Mouse (Mus musculus): ENCODE measurements at regions not wholly inside any gene's neighbourhood (a gene's known extent, or its start where the extent isn't known, plus 50 kb on each side); places are given as distances from the start of the nearest gene placed in this dataset.

DNA sequence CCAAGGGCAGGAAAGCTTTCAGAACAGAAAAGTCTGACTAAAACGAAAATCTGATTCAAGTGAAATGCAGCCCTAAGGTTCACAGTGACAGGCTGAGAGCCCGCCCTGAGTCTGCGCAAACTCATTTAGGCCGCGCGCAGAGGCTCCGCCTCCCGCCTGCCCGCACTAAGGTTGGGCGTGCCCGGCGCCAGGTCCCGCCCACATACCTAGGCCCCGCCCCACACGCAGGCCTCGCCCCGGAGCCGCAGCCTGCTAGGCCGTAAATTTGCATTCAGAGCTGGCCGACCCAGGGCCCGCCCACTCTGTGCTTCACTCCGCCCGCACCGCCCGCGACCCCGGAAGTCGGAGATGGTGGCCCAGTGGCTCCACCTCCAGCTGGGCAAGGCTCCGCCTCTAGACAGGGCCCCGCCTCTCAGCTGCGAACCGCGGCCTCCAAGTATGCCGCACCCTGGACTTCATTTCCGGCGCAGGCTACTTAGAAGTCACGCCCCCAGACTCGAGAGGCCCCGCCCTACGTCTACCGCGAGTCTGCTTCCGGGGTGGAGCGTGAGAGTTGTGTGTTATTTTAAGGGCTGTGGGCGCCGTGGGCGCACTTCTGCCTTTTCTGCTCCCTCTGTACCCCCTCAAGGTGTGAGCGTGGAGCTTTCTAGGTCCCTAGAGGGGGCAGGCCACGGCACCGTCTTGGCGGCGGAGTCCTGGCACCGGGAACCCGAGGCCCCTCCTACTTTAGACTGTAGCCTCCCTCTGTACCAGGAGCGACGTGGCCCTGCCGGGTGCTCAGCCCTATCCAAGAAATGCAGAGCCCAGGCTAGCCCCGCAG is 52.3 kb upstream of the Wnt7b start:
- peak; percentile 99 for DNase-seq (ENCODE audit: low spot score in 2 of 2)

DNA sequence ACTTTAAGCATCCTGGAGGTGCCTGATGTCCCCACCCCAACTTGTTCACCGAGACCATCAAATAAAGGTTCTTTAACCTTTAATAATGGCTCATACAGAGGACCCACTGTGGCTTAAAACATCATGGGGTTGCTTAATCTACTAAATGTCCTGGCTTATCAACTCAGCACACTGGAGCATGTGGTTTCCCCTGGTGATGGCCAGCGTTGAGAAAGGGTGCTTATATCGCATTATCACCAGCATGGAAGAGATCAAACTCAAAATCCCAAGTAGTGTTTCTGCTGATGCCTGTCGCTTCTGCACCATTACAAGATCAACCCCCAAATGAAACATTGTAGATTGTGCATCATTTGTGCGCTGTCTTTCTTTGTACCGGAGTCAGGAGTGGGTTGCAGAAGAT is 53.2 kb upstream of the Wnt7b start:
- DNase-seq (ENCODE audit: low spot score in 2 of 2): no peak

DNA sequence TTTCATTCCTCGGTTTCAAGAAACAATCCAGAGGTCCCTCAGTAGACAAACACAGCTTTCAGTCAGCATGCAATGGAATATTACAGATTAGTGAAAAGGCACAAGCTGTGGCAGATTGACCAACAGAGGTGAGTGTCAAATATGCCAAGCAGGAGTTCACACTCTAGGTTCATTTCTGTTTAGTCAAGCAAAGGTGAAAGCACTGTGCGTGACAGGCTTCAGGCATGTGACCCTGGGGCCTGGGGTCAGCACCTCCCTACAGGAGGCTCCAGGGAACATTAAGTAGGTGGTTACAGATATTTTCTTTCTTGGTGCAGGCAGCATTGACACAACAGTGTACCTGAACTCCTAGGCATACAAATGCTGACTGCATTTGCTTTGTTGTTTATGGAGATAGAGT is 57.3 kb upstream of the Wnt7b start:
- no peak for DNase-seq (ENCODE audit: low spot score in 2 of 2)

DNA sequence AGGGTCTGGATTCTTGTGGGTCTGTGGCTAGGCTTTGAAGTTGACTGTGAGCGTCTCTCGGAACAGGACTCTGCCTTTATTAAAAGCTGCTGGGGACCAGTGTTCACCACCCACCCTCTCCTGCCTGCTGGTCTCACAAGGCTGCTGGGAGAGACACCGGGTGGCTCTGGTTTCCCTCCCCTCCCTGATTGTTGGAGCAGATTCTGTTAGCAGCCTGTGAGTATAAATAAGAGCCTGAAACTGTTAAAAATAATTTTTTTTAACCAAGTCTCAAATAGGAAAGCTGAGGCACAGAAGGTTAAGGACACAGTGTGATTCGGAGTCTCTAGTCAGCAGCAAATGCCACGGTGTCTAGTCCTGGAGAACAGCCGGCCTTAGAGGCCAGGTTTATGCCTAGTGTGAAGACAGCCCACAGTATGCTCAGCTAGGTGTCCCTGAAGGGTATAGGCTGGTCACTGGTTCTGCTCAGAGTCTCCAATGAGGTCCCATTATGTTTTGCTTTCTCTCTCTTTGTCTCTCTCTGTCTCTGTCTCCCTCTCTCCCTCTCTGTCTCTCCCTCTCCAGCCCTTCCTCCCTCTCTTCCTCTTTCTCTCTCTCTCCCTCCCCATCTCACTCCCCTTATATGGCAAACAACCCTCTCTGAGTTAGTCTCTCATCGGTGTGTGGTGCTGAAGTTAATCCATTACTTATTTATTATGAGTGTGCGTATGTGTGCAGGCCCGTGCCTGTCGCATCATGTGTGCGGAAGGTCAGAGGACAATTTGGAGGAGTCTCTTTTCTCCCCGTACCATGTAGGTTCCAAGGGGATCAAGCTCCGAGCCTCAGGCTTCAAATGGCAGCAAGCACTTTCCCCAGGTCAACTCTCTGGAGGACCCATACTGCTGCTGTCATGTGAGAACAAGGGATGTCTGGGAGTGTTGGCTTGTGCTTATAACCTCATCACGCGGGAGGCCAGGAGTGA is 59.1 kb upstream of the Wnt7b start:
- DNase-seq (ENCODE audit: low spot score in 2 of 2): no peak

DNA sequence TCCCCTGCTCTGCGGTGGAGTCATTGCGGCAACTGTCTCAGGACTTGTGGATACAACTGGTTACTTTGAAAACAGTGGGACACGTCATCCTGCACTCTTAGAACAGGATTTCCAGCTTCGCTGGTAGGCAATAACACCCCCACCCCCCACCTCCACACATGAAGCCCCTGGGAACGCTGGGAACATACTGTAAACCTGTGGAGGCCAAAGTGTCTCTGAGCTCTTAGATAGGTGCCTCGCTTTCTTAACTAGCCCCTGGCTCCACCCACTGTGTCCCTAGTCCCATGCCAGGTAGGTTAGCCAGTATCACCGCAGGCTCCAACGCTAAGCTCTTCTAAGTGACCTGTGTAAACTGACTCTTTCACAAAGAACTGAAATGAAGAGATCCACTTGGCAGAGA is 63.1 kb upstream of the Wnt7b start:
- DNase-seq (ENCODE audit: low spot score in 2 of 2): no peak

DNA sequence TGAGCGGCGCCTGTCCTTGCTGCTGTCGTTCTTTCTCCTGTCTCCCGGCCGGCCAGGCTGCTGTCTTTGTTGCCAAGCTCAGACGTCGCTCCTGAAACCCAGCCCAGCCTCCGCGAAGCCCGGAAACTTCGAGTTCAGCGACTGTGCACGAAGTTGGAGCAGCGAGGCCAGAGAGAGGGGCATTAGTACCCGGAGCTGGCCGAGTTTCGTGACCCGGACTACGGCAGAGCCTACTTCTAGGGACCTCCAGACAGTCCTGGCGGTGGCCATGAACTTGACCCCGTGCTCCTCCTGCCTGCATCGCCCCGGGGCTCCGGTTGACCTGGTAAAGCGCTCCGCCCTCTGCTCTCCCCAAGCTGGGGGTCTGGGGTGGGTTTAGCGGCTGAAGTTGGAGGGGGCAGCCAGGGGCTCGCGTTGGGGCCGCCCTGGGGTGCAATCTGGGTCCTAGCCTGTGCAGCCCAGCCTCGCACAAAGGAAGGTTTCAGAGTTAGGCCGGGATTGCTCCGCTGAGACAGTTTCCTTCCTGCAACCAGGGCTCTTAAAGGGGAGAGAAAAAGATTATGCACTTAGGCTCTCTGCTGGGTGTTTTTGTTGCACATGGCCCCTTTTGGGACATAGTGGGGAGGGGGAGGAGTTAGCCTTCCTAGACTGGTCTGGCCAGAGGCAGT is 63.8 kb upstream of the Wnt7b start:
- peak; percentile 40 to 76 for DNase-seq (ENCODE audit: low spot score in 2 of 2)

DNA sequence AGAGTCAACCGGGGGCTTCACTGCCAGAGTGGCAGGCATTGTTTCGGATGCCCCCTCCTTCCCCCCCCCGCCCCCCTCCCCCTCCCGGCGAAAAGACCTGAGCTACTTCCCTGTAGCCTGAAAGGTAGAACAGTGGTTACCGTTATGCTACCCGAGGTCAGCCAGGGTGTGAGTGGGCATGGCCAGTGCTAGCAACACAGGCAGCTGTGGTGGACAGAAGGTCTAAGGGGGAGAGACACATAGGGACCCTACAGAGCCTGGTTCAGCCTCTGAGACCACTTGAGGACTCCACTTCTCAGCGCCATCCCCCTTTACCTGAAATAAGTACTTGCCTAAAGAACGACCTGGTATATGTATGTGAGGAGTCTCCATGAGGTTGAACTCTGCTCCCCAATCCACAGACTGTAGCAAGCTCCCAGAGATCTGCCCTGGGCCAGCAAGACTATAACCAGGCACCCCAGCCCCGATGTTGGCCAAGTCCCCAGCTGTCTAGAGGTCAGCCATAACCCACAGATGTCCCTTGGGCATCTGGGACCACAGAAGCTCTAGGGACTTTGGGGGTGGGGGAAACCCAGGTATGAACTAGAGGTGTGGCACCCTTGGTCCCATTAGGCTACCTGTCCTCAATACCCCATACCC is 64.5 kb upstream of the Wnt7b start:
- no peak for DNase-seq (ENCODE audit: low spot score in 2 of 2)

DNA sequence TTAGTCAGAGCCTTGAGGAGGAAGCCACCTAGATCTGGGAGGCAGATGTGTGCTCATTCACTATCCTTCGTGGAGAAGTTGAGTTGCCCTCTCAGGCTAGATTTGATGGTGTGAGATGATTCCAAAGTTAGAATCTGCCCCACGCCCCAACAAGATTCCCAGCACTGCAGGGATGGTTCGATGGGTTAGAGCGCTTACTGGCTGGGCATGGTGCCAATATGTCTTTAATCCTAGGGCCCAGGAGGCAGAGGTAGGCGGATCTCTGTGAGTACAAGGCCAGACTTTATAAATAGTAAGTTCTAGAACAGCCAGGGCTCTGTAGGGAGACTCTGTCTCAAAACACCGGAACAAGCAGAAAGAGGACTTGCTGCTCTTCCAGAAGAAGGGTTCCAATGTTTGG is 65.3 kb upstream of the Wnt7b start:
- no peak for DNase-seq (ENCODE audit: low spot score in 2 of 2)

DNA sequence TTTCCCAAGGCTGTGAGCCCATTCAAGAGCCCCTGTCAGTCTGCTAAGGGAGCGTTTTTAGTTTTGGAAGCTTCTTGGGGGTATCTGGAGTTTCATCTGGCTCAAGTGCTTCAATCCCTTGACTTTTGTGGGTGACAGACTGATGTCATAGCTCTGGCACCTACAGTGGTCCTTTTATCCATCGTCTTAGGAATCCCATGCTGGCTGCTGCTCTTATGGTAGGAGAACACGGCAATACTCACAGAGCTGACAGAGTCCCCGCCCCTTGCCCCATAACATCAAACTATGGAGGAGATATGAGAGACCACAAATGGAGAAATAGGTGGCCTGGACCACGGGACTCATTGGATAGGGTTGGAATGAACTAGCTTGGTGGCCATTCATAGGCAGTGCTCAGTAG is 68.0 kb upstream of the Wnt7b start:
- DNase-seq (ENCODE audit: low spot score in 2 of 2): no peak

DNA sequence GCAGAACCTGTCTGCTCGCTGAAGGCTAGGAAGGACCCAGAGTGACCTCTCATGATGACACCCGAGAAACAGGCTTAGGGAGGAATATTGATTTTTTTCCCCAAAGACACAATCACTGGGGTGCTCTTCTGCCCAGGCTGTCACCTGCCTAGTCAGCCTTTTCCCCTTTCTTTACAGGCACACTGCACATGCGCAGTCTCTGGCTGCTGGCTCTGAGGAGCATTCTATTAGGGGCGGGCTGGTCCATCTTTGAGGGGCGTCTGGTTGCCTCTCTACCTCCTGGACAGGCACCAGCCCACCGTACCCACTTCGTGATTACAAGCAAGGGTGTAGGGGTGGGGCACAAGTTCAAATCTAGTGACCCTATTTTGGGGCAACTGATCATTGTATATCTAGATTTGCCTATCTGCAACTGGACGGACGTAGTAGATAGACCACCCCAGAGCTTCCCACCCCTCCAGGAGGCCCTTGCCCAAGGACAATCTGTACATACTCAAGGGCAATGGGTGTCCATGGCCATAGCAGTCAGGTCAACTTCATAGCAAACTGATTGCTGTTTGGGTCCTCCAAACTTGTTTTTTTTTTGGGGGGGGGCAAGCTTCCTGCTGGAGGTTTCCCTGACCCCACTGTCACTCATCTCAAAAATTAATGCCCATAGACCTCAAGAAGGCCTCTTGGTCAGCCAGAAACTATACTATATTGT is 69.6 kb upstream of the Wnt7b start:
- no peak for DNase-seq (ENCODE audit: low spot score in 2 of 2)

DNA sequence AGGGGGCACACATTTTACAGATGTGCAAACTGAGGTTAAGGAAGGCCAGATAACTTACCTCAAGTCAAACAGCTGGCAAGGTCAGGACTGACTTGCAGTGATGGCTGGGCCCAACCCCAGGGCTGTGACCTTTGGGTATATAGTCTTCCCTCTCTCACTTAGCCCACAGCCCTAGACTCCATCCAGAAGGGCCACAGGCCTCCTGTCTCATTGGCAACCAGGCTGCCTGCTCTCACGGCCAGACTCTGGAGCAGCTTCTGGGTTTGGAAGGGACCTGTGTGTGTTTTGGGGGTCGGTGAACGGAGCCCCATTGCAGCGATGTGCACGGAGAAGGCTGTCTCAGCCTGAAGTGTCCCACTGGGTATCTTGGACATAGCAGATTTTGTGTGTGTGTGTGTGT is 70.2 kb upstream of the Wnt7b start:
- no peak for DNase-seq (ENCODE audit: low spot score in 2 of 2)

DNA sequence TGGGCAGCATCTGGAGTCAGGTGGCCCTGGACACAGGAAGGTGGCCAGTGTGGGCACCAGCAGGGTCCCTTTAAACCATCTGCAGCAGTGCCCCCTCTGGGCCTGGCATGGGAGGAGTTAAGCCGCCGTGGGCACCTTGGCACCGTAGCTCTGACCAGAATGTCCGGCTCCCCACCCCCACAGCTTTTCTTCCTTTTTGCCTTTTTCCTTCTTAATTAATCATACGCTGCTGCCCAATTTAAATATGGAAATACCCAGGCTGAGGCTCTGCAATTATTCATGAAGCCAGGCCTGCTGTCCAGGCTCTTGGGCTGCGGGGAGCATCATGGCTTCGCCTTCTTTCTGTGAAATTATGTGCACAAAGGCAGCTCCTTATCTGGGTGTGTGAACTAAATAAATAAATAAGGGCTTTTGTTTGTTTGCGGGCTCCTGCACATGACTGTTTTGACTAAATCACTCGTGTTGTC is 70.6 kb upstream of the Wnt7b start:
- DNase-seq (ENCODE audit: low spot score in 2 of 2): no peak

DNA sequence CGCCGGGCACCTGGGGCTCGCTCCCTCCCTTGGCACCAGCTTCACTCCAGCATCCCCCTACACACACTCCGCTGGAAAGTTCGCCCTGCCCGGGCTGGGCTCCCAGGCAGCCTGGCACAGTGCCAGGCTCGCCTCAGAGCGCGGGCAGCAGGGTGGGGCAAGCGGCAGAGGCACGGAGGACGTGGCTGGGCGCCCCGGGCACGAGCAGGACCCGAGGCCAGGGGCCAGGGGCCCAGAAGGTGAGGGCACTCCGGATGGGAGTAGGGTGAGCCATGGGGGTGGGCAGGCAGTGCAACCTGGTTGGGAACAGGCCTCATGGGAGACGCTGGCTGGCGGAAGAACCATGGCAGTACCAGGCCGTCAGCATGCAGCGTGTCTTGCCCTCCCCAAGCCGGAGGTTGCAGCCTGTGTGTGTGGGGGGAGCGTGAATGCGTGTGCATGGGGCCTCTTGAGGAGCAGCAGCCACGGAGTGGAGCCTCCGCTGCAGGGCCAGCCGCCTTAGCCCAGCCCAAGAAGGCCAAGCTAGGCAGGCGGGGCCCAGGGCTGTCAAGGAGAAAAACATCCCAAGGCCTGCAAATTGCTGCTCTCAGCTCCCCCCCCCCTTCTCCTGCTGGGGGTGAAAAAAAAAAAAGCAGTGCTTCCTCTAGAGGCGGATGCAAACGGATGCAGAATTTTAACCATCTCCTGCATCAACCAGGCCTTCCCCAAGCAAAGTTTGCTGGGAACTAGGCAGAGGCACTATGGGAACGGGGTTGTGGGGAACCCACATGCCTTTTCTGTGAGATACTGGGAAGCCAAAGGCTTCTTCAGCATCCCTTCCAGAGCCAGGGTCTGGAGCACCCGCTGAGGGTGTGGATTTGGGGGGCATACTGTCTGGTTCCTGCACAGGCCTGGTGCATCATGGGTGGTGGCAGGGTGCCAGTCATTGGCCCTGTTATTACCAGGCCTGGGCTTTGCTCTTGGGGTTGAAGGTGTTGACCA is 71.4 kb upstream of the Wnt7b start:
- peak; percentile 68 to 85 for DNase-seq (ENCODE audit: low spot score in 2 of 2)

DNA sequence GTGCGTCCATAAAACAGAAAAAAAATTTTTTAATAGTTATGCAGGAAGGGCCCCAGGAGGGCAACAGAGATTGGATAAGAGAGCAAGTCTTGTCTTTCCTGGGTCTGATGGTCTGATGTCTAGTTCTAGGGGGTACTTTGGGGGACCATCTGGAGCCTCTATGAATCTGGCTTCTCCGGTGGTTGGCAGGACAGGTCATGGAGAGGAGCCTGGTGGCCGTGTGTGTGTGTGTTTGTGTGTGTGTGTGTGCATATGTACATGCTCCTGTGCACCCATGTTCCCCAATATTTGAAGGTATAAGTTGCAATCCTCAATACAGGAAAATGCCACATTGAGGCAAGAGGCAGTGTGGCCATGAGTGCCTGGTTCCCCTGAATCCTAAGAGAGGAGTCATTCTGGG is 72.5 kb upstream of the Wnt7b start:
- DNase-seq (ENCODE audit: low spot score in 2 of 2): no peak

DNA sequence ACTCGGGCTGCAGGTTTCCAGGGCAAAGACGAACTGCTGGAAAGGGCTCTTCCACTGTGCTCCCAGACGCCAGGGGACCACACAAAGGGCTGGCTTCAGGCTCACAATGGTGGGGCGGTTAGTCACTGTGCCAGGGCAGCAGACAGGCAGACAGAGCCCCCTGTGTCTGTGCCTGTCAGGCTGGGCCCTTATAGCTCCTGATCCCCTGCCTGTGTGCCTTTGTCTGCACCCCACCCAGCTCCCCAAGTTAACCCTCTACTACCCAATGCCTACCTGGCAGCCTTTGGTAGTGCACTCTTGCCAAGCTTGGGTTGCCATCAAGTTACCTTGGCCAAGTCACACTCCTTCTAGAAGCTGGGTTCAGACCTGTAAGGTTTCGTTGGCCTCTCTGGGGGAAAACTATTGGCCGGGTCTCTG is 73.5 kb upstream of the Wnt7b start:
- no peak for DNase-seq (ENCODE audit: low spot score in 2 of 2)

DNA sequence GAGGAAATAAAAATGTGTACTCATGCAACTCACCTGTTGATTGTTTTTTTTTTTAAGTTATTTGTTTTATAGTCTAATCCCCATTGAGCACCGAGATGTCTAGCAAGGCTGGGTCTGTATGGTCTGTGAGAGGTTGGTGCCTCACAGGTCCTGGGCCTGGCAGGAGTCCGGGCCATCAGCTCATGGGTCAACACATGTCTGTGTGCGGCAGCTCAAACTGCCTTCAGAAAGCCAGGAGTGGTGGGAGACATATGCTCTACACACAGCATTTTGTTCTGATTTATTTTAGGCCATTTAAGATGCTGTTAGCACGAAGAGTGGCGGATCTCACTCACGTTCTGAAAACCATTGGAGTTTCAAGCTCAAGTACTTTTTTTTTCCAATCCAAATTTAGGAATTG is 74.6 kb upstream of the Wnt7b start:
- DNase-seq (ENCODE audit: low spot score in 2 of 2): no peak

DNA sequence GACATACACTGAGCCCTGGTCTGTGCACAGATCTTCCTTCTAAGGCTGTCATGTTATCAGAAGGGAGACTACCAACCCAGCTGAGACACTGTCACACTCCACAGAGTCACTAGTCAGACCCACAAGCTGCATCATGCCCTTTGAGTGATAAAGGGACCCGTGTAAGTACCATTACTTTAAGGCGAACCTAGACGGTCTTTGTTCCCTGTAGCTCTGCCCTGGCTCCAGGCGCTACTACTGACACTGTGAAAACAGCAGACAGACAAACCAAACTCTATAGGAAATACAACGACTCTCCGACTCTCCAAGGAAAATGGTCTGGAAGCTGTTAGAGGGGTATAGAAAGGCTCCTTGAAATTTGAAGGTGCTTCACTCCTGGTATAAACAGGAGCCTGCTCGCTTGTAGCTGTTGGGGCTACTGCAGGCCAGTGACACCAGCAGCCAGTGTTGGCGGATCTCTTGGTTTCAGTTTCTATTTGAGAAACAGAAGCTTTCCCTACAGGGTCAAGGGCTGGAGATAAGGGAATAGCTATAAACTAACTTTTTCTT is 75.2 kb upstream of the Wnt7b start:
- DNase-seq (ENCODE audit: low spot score in 2 of 2): no peak

DNA sequence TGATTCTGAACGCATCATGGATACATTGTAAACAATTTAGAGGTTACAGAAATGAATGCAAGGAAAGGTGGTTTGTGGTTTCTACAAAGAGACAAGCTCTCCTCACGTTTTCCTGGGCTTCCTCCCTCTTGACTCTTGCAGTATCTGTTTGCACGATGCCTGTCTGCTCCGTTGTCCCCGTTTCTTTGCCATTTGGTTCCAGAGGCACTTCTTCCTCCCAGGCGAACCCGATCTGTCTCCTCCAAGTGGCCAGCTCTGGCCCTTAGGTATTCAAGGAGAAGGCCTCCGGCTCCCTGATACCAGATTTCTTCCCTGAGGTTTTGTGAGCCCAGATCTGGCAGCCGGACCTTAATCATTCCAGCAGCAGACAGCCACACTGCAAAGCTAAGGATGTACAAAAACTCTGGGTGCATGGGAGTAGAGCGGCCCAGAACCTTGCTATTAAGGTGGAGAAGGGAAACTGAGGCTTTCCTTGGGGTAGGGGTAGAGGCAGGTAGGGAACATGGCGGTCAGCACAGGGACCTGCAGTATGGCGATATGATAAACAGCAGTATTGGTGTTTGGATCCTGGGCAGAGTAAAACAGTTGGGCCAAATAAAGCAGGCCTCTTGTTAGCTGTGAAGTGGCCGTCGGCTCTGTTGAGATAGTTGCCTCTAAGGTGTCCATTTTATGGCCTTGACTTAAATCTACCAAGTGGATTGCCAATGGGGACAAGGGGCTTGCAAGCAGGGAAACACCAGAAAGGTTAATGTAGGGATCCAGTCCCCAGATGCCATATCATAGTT is 76.0 kb upstream of the Wnt7b start:
- no peak for DNase-seq (ENCODE audit: low spot score in 2 of 2)

Data from spleen, postnatal 4 days (tissue).